Mouse (Mus musculus): ENCODE measurements around the gene Kansl3.

Gene Kansl3

DNA sequence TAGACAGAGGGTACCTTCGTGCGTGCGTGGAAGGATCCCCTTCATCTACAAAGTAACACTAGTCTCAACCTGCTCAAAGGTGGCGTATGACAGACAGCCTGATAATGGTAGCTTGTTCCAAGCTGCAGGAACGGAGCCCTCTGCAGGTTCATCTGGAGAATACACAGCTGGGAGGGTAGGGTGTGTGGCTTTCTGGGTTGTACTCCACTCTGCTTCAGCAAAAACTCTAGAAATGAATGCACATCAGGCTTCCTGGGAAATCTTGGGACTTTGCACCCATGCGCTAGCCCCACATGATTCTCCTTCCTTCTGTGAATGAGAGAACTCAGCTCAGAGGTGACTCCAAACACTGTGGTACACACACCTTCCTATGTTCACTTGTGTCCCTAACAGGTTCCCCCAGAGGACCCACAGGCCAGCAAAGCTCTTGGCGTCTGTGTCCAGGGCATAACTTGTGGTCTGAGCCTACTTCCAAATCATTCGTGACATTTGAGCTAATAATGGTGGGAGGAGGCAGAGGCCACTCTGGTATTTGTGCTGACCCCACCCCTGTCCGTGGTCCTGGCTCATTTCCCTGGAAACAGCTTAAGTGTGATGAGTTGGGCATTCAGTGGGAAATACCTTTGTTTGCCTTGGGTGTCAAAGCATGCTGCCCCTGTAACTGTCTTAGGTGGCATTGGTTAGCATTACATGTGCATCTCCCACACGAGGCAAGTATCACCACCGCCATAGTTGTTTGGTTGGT is 47.0 kb downstream of the Kansl3 start:
- in situ Hi-C loops (cut with MseI, MboI) = no loop called here

DNA sequence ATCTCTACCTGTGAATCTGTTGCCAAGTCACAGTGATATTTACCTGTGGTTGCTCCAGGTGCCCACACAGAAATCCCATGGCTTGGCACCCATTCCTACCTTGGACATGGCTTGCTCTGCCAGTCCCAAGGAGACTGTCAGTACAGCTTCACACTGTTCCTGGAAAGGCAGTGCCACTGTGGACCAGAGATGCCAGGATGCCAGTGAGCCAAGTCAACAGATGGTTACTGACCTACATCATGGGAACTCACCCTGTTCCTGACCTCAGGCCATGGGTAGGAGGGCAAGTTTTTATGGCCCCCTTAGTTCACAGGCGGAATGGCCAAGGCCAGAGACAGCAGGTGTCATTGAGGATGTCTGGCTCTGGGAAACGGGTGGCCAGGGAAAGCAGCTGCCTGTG is 47.8 kb downstream of the Kansl3 start:
- in situ Hi-C loops (cut with MseI, MboI) = no loop called here

DNA sequence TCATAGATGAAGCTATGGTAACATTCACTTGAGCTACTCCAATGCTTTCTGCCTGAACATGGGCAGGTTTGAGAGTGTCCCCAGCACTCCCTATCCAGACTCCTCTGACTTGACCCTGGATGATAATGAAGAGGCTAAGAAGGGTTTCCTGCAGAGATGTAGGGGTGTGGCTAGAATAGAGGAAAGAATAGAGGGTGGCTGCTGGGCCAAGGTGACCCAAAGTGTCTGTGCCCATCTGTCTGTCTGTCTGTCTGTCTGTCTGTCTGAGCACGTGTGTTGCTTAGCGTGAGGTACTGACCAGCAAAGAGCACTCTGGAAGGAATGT is 53.2 kb downstream of the Kansl3 start:
- in situ Hi-C loops (cut with MseI, MboI) = no loop called here

DNA sequence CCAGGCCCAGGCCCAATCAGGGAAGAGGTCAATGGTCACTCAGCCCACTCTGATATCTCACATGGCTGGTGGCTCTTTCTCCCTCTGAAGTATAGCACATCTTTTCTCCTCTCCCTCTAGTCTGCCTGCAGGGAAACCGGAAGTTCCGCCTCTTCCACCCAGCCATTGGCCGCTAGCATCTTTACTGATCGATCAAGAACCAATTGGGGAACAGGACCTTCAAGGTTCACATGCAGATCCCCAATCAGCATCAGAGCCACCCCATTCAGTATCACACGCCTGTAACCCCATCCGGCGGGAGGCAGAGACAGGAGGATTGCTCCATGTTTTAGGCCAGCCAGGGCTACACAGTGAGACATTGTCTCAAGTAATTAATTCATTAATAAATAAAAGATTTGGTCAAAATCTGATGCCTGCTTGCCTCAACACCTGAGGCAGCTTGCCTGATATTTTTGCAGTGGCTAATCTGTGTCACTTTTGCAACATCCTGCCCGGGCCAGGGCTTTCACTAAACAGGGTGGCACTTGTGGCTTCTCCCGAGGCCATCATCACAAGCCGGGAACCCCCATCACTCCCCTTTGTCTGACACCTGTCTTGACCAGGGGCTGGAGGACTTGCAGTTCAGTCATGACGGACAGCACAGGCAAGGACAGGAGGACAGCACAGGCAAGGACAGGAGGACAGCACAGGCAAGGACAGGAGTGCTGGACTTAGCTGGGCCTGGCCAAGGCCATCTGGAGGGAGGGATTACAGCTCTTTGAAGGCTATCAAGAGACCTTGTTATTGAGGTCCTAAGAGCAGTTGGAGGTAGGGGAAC is 53.8 kb downstream of the Kansl3 start:
- in situ Hi-C loops (cut with MseI, MboI) = no loop called here

DNA sequence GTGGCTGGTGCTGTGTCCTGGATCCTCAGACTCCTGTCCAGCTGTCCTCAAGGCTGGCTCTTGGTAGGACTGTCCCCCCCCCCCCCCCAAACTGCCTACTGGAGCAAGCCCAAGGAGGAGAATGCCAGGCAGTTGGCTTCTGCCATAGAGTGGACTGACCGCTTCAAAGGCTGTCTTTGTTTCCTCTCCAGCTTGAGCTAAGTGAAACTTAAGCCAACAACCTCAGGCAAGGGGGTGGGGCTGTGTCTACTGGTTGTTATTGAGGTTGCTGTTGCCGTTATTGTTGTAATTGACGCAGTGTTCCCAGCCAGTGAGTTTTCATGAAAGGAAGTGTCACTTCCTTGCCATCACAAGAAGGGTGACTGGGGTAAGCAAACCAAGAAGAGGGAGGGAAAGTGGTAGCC is 59.5 kb downstream of the Kansl3 start:
- in situ Hi-C loops (cut with MseI, MboI) = no loop called here

DNA sequence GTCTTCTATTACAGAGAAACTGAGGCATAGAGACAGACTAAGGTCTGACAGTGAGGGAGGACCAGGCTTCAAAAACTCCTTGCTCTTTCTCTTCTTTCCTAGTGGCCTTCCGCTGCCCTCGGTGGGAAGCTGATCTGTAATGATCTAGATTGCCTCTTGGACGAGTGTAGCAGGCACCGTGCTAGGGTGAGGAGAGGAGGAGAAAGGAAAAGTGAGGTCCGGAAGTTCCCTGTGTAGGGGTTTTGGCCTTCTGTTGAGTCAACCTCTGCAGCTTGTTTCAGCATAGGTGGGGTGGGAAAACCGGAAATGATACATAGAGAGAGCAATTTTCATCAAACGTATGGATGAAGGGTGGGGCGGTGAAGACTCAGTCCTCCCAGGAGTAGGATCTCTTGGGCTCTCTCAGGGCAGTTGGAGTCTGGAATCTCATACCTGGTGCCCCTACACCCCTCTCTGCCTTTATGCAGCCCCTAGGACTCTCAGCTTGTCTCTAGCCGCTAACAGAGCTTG is 60.0 kb downstream of the Kansl3 start:
- in situ Hi-C loops (cut with MseI, MboI) = no loop called here

DNA sequence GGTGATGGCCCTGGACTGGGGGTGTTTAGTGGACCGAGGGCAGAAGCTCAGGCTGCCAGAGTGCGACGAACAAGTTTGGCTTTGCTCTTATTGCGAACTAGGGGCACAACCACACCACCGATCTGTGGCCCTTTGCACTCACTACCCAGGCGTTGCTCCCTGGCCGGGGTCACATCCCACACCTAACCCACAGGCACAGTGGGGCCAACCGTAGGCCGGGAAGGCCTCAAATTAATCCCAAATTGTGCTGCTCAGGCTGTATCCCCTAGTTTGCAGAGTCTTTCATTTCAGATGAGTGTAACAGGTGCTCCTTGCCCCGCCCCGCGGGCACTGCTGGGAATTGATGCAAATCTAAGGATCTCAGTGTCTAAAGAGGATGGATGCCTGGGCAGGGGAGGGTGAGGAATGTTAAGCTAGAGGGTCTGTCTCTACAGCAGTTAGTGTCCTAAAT is 60.5 kb downstream of the Kansl3 start:
- in situ Hi-C loops (cut with MseI, MboI) = no loop called here

DNA sequence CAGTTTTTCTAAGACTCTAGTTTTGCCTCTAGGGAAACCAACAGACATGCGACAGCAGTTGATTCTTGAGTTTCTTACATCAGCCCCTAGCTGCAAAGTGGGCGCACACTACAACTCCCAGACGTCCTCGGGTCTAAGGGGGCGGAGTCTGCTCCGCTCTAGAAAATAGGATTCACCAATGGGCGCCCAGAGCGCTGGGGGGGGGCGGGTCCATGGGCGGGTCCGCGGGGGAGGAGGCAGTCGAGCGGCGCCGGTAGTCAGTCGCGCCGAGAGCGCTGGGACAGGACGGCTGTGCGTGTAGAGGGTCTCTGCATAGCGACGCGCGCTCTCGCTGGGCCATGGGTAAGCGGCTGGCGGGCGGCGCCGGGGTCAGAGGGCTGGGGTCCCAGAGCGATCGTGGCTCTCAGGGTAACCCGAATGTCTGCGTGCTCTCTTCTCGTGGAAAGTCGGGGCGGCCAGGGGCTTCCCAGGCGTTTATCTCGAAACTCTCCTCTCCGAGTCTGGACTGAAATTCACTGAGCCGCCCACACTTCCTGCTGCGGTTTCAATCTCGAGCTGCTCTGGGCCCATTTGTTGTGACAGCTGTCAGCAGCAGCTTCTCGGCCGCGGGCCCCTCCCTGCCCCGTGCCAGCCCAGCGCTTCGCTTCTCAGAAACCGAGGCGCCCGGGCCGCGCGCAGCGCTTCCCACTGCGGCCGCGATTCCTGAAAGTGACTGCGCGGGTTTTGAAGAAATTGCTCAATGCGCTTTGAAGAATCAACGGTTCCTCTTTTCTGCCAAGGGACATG is 61.3 kb downstream of the Kansl3 start, which contains the start of gene Arid5a:
Arid5a (plus strand) TSS at position 239 of the 786 bp plus-strand sequence.
- in situ Hi-C loops (cut with MseI, MboI) = no loop called here

DNA sequence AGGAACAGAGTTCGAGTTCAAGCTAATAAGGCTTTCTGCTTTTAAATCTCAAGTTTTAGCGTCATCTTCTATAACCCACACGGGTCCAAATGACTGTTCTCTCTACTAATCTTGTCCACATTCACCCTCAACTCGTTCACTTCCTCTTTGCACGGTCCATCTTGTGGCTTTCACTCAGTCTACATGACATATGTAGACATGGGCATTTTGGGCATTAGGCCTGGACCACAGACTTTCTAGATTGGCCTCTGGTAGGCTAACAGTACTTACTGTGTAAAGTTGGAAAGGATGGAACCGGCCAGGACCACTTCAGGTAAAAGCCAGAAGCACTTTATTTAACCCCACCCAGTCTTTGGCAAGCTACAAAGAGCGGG is 61.9 kb downstream of the Kansl3 start:
- in situ Hi-C loops (cut with MseI, MboI) = no loop called here

DNA sequence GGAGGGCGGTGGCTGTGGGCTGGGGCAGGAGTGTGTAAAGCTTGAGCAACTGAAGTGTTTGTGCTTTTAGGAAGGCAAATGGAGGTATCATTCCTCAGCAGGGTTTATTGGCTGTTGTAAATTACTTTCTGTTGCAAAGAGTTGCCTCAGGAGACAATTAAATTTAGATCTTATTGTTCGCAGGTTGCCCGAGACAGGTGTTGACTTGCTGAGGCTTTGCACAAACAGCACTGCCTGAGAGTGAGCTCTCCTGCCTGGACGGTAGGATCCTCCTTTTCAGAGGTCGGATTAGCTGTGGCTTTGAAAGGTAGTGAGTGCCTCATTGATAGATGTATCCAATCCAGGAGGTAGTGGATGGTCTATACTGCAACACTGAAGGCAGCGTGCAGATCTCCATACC is 62.9 kb downstream of the Kansl3 start:
- in situ Hi-C loops (cut with MseI, MboI) = no loop called here

DNA sequence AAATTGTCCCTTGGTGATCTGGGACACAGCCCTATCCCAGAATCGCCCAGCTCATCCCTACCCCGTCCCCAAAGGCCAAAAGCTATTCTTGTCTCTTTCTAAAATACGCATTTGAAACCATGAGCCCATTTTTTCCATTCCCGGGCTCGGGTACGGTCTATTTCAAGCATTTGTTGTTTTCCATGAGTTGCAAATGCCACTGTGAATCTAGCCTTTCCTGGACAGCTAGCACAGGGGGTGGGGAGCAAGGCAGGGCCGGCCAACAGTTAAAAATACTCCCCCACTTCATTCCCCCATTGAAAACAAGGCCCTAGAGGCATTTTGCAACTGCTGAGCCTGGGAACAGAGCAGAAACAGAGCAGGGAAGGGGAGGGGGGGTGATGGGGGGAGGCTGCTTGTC is 64.2 kb downstream of the Kansl3 start:
- in situ Hi-C loops (cut with MseI, MboI) = no loop called here

DNA sequence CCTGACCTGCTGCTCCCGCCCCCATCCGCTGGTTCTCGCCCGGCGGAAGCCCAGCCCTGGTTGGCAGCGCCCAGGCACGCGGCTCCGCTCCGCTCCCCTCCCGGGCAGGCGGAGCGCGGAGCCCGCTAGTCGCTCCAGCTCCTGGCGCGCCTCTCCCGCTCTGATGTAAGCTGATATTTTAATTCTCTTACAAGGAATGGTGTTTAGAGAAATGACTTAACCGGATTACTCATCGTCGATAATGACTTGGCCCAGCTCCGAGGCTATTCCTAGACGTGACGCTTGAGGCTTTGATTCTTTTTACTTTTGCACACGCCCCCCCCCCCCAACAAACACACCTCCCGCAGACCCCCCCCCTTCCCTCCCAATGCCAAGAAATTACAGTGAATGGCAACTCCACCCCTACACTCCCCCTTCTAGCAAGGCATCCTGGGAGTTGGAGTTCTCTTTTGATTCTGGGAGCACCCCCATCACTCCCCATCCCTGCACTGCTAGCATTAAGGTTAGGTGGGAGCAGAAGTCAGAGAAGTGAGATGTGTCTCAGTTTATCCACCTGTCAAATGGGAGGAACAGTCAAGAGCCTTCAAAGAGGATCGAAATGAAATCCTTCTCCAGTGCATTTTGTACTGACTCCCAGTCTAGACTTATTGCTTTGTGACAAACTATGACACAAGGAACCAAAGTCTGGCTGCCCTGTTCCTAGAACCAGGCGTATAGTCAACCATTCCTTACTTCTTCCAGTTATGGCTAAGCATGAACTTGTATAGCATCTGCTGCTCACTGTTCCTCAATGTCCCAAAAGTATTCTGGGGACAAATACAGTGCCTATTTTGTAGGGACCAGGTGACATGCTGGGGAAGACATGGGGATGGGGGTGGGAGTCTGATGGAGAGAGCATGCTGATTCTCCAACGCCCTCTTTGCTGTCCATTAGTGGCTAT is 65.3 kb downstream of the Kansl3 start:
- in situ Hi-C loops (cut with MseI, MboI) = no loop called here

DNA sequence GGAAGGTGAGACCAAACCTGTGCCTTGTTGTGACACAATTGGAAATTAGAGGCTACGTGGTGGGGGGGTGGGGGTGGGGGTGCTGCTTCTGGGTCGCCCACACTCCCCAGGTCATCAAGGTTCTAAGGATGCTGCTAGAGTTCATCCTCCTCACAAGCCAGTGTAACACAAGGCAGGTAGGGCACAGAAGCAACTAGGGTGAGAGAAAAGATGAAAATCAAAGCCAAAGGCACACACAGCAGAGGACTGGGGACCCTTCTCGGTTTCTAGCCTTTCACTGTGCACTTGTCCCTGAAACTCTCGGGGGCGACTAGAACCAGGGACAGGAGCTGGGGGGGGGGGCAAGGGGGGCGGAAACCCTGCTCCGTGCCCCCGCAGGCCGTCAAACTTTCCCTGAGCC is 66.0 kb downstream of the Kansl3 start:
- in situ Hi-C loops (cut with MseI, MboI) = no loop called here

DNA sequence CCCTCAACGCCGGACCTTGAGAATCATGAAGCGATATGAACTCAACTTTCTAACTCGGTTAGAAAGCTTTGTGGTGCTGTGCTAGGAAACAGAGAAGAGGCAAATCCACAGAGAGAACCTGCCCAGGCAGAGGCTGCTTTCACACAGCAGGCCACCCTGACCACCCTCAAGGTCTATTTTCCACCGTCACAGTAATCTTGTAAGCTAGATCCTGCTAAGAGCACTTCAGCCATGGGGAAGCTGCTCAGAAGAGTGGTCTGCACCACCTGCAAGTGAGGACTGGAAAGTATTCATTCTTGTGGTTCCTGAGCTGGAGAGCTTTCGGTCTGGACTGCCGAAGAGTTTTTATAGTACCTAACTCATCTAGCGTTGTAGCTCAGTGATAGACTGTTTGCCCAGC is 66.7 kb downstream of the Kansl3 start:
- in situ Hi-C loops (cut with MseI, MboI) = no loop called here

DNA sequence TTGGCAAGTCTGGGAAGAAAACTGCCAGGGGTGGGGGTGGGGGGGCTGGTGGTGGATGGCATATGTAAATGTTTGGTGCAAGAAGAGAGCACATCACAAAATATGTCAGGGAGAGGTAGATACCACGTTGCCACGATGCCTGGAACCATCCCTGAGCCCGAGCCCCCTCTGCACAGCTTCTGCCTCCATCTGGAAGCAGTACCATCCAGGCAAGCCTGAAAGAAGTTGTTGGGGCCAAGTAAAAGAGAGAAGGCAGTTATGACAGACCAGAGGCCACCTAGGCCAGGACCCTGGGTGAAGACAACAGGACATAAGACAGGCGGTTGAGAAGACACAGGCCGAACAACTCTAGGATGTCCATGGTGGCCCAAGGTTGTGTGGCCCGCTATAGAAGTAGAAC is 68.5 kb downstream of the Kansl3 start:
- in situ Hi-C loops (cut with MseI, MboI) = no loop called here

DNA sequence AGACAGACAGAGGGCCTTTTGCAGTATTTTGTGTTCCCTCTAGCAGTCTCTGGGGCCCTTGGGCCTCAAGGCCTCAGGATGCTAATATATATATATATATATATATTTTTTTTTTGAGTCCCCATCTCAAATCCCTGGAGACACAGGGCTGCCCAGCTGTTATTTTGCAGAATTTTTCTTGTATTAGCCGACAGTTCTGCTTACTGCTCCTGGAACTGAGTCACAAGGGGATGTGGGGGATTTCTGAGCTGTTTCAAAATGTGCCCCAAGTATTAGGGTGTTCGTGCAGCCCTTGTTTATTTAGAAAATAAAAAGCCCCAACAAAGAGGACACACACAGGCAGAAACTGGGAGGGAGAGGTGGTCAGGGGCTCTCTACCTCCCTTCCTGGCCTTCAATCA is 69.3 kb downstream of the Kansl3 start:
- in situ Hi-C loops (cut with MseI, MboI) = no loop called here

DNA sequence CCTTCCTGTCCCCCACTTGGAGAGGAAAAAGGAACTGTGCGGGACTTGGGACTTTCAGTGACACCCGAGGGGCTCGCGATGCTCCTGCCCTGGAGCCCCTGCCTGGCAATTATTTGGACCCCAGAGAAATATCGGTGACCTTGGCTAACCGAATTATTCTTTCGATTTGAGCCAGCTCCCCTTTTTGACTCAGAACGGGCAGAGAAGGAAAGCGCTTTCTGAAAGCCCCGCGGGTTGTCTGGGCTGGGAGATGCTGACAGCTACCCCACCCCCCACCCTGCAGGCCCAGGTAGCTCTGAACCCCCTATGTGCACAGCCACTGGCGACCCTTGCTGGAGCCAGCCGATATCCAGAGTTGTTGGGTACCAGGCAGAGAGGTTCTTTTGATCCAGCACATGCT is 69.9 kb downstream of the Kansl3 start:
- in situ Hi-C loops (cut with MseI, MboI) = no loop called here

DNA sequence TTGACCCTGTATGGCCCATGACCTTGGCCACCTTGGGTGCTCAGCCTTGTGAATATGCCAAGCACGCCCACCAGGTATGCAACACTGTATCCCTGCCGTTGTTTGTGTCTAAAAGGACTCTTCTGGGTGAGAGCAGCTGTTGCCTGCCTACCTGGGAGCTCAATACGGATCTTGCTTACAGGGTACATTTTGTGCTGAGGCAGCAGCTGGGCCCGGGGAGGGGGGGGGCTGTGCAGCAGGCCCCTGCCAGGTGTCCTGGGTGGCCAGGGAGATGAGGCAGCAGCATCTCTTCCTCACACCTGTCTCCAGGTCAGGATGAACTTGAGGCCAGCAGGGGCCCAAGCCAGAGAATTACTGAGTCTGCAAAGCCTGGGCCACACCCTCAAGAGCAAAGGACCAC is 70.9 kb downstream of the Kansl3 start:
- in situ Hi-C loops (cut with MseI, MboI) = no loop called here

DNA sequence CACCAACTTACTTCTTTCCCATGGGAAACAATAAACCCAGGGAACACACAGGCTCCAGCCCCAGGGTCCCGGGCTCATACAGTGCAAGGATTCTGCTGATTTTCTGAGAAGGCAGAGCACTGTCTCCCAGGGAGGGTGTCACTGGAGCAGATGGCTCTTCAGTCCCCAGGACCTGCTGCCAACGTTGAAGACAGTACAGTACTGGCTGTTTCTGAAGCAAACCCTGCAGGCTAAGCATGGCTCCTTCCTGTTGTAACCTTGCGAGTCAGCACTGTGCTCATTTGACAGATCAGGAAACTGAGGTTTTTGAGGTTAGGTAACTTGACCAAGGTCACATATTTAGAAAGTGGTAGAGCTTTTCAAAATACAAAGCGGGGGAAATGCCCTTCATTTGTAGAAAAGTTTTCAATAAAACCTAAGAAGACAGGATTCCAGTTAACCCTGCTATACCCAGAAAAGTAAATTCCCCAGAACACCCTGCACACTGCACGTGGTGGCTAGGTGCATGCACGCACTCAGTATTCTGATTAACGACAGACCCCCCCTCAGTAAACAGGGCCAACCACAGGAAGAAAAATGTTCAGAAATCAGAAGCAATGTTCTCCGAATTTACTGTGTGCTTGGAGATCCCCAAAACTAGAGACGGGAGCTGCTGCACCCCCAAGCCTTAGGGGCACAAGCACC is 72.4 kb downstream of the Kansl3 start:
- in situ Hi-C loops (cut with MseI, MboI) = no loop called here

DNA sequence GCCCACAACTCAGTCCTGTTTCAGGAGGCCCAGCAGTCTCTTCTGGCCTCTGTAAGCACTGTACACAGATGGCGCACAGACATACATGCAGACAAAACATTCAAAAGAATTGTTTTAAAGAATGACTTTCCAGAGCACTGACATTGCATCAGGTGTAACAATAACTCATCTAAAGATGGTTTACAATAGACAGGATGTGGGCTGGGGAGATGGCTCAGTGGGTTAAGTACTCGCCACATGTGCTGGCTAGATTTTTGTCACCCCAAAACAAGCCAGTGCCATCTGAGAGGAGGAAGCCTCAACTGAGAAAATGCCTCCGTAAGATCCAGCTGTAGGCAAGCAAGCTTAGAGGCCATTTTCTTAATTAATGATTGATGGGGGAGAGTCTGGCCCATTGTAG is 74.6 kb downstream of the Kansl3 start:
- in situ Hi-C loops (cut with MseI, MboI) = no loop called here

DNA sequence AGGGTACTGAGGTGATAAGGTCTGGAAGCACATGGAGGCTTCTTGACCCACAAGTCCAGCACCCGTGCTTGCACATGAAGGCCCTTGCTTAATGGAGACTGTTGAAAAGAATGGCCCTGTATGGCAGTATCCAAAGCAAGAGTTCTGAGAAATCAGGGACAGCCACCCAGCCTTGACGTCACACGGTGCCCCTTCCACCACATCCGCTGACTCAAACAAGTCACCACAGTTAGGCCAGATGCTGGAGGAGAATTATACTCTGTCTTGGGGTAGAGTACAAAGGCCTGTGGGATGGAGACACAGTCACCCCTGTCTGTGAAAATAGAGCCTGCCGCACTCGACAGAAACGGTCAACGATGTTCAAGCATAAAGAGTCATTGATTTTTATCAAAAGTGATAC is 75.5 kb downstream of the Kansl3 start:
- in situ Hi-C loops (cut with MseI, MboI) = no loop called here
